Mouse (Mus musculus): ENCODE data around the gene Clhc1. TPM values are rescaled to one million over a fixed set of nuclear protein-coding genes. Genes with fewer than 3 reads are reported as not detected.

Clhc1 gene
- total RNA-seq, 1 experiment: 0.67 TPM

- no peak for DNase-seq (ENCODE audit: low read depth, low spot score)
- H3K9me3 ChIP-seq (ENCODE audit: control insufficient read depth, insufficient read depth, low read depth, low read length): no peaks in the 10 kb centered on the region
- H3K36me3 ChIP-seq (ENCODE audit: control insufficient read depth, insufficient read depth, low read length, poor library complexity, severe bottlenecking): no peaks in the 10 kb centered on the region
- TF ChIP-seq MAFK (IDR thresholded peaks at IDR 0.05; ENCODE audit: insufficient read depth, low read depth, low read length) (no peak), CHD2 (IDR thresholded peaks at IDR 0.05; ENCODE audit: low read depth, low read length) (no peak), HCFC1 (IDR thresholded peaks at IDR 0.05; ENCODE audit: borderline replicate concordance, insufficient read depth, low read length) (no peak), ZNF384 (IDR thresholded peaks at IDR 0.05; ENCODE audit: low read depth, low read length) (no peak), ZC3H11A (IDR thresholded peaks at IDR 0.05; ENCODE audit: borderline replicate concordance, low read depth, low read length) (no peak)
- peaks cover 0 to 5% of the 10 kb centered on the region in 2 experiments; a peak in 2 of 4 replicates for H3K4me1 ChIP-seq (ENCODE audit: control insufficient read depth in 2 of 2, insufficient read depth in 2 of 2, low read length in 2 of 2, poor library complexity in 1 of 2)
- no peak overlapping the region for H3K27ac ChIP-seq (ENCODE audit: insufficient read depth, low read depth, low read length, poor library complexity, severe bottlenecking)
- H3K9ac ChIP-seq (ENCODE audit: insufficient read depth, low read depth, low read length, poor library complexity, severe bottlenecking): no peak overlapping the region
- in situ Hi-C loops (cut with MboI; ENCODE audit: low sequenced_read_pairs in 2 of 2, unreplicated experiment in 2 of 2): no loop called here
- no peak overlapping the region for H3K4me3 ChIP-seq (ENCODE audit: insufficient read depth in 1 of 2, low read depth in 1 of 2, low read length in 2 of 2, poor library complexity in 1 of 2, severe bottlenecking in 1 of 2)
These were observed 66.6 kb downstream of the Clhc1 start for GRCm38 (mm10) chr11:29614217-29614924.

- Histone ChIP-seq H3K9me3 (ENCODE audit: control insufficient read depth, insufficient read depth, low read depth, low read length) (no peaks in the 10 kb centered on the region), H3K36me3 (ENCODE audit: control insufficient read depth, insufficient read depth, low read length, poor library complexity, severe bottlenecking) (no peaks in the 10 kb centered on the region), H3K9ac (ENCODE audit: insufficient read depth, low read depth, low read length, poor library complexity, severe bottlenecking) (no peak overlapping the region), H3K27ac (ENCODE audit: insufficient read depth, low read depth, low read length, poor library complexity, severe bottlenecking) (no peak overlapping the region), H3K4me3 (ENCODE audit: insufficient read depth in 1 of 2, low read depth in 1 of 2, low read length in 2 of 2, poor library complexity in 1 of 2, severe bottlenecking in 1 of 2) (no peak overlapping the region), H3K4me1 (ENCODE audit: control insufficient read depth in 2 of 2, insufficient read depth in 2 of 2, low read length in 2 of 2, poor library complexity in 1 of 2) (no peaks in the 10 kb centered on the region)
- in situ Hi-C loops (cut with MboI; ENCODE audit: low sequenced_read_pairs in 2 of 2, unreplicated experiment in 2 of 2): no loop called here
- no peak for DNase-seq (ENCODE audit: low read depth, low spot score)
- TF ChIP-seq MAFK (IDR thresholded peaks at IDR 0.05; ENCODE audit: insufficient read depth, low read depth, low read length) (no peak), ZNF384 (IDR thresholded peaks at IDR 0.05; ENCODE audit: low read depth, low read length) (no peak), ZC3H11A (IDR thresholded peaks at IDR 0.05; ENCODE audit: borderline replicate concordance, low read depth, low read length) (no peak), HCFC1 (IDR thresholded peaks at IDR 0.05; ENCODE audit: borderline replicate concordance, insufficient read depth, low read length) (no peak), CHD2 (IDR thresholded peaks at IDR 0.05; ENCODE audit: low read depth, low read length) (no peak)
These were observed 74.5 kb downstream of the Clhc1 start for GRCm38 (mm10) chr11:29622030-29622790.

- TF ChIP-seq MAFK (IDR thresholded peaks at IDR 0.05; ENCODE audit: insufficient read depth, low read depth, low read length) (no peak), ZC3H11A (IDR thresholded peaks at IDR 0.05; ENCODE audit: borderline replicate concordance, low read depth, low read length) (no peak), HCFC1 (IDR thresholded peaks at IDR 0.05; ENCODE audit: borderline replicate concordance, insufficient read depth, low read length) (no peak), ZNF384 (IDR thresholded peaks at IDR 0.05; ENCODE audit: low read depth, low read length) (no peak), CHD2 (IDR thresholded peaks at IDR 0.05; ENCODE audit: low read depth, low read length) (no peak)
- Histone ChIP-seq H3K9me3 (ENCODE audit: control insufficient read depth, insufficient read depth, low read depth, low read length) (no peaks in the 10 kb centered on the region), H3K9ac (ENCODE audit: insufficient read depth, low read depth, low read length, poor library complexity, severe bottlenecking) (no peak overlapping the region), H3K27ac (ENCODE audit: insufficient read depth, low read depth, low read length, poor library complexity, severe bottlenecking) (no peak overlapping the region), H3K4me3 (ENCODE audit: insufficient read depth in 1 of 2, low read depth in 1 of 2, low read length in 2 of 2, poor library complexity in 1 of 2, severe bottlenecking in 1 of 2) (no peak overlapping the region), H3K4me1 (ENCODE audit: control insufficient read depth in 2 of 2, insufficient read depth in 2 of 2, low read length in 2 of 2, poor library complexity in 1 of 2) (no peaks in the 10 kb centered on the region), H3K36me3 (ENCODE audit: control insufficient read depth, insufficient read depth, low read length, poor library complexity, severe bottlenecking) (no peaks in the 10 kb centered on the region)
- in situ Hi-C loops (cut with MboI; ENCODE audit: low sequenced_read_pairs in 2 of 2, unreplicated experiment in 2 of 2): no loop called here
- DNase-seq (ENCODE audit: low read depth, low spot score): no peak
These were observed 75.6 kb downstream of the Clhc1 start for GRCm38 (mm10) chr11:29623327-29623726.

- in situ Hi-C loops (cut with MboI; ENCODE audit: low sequenced_read_pairs in 2 of 2, unreplicated experiment in 2 of 2): no loop called here
- H3K4me3 ChIP-seq (ENCODE audit: insufficient read depth in 1 of 2, low read depth in 1 of 2, low read length in 2 of 2, poor library complexity in 1 of 2, severe bottlenecking in 1 of 2): no peak overlapping the region
- no peaks in the 10 kb centered on the region for H3K9me3 ChIP-seq (ENCODE audit: control insufficient read depth, insufficient read depth, low read depth, low read length)
- no peaks in the 10 kb centered on the region for H3K36me3 ChIP-seq (ENCODE audit: control insufficient read depth, insufficient read depth, low read length, poor library complexity, severe bottlenecking)
- DNase-seq (ENCODE audit: low read depth, low spot score): no peak
- no peak overlapping the region for H3K9ac ChIP-seq (ENCODE audit: insufficient read depth, low read depth, low read length, poor library complexity, severe bottlenecking)
- no peak for TF ChIP-seq HCFC1 (IDR thresholded peaks at IDR 0.05; ENCODE audit: borderline replicate concordance, insufficient read depth, low read length)
- TF ChIP-seq ZC3H11A (IDR thresholded peaks at IDR 0.05; ENCODE audit: borderline replicate concordance, low read depth, low read length): no peak
- TF ChIP-seq ZNF384 (IDR thresholded peaks at IDR 0.05; ENCODE audit: low read depth, low read length): no peak
- no peak for TF ChIP-seq CHD2 (IDR thresholded peaks at IDR 0.05; ENCODE audit: low read depth, low read length)
- TF ChIP-seq MAFK (IDR thresholded peaks at IDR 0.05; ENCODE audit: insufficient read depth, low read depth, low read length): no peak
- no peaks in the 10 kb centered on the region for H3K4me1 ChIP-seq (ENCODE audit: control insufficient read depth in 2 of 2, insufficient read depth in 2 of 2, low read length in 2 of 2, poor library complexity in 1 of 2)
- H3K27ac ChIP-seq (ENCODE audit: insufficient read depth, low read depth, low read length, poor library complexity, severe bottlenecking): no peak overlapping the region
These were observed 78.8 kb downstream of the Clhc1 start for GRCm38 (mm10) chr11:29626541-29626940.

Data from ES-E14 (cell line).